Mouse (Mus musculus): Measurements from ENCODE around the gene Etv5.

The Etv5 gene

GRCm38 (mm10) chr16:22439499-22440177, at the start of gene Etv5:
TSS of gene Etv5 (minus strand) at chr16:22439719.
- in situ Hi-C loops (cut with MseI, MboI), result loop anchor here in 1 of 2 experiments (10.0 kb wide), 1 partner anchor 105 kb away; no protein-coding TSS in a partner anchor

GRCm38 (mm10) chr16:22483900-22484299, 44.4 kb upstream of the Etv5 start:
- in situ Hi-C loops (cut with MseI, MboI), result no loop called here

- in situ Hi-C loops (cut with MseI, MboI), result no loop called here
These were observed 39.8 kb upstream of the Etv5 start for GRCm38 (mm10) chr16:22479322-22479721.

- in situ Hi-C loops (cut with MseI, MboI), result no loop called here
These were observed 32.2 kb upstream of the Etv5 start for GRCm38 (mm10) chr16:22471728-22472127.

- in situ Hi-C loops (cut with MseI, MboI), result no loop called here
These were observed 29.9 kb upstream of the Etv5 start for GRCm38 (mm10) chr16:22469385-22469784.

- in situ Hi-C loops (cut with MseI, MboI), result no loop called here
These were observed 27.6 kb upstream of the Etv5 start for GRCm38 (mm10) chr16:22467111-22467510.

- in situ Hi-C loops (cut with MseI, MboI), result no loop called here
These were observed 26.9 kb upstream of the Etv5 start for GRCm38 (mm10) chr16:22466381-22466780.

GRCm38 (mm10) chr16:22462220-22462619, 22.7 kb upstream of the Etv5 start:
- in situ Hi-C loops (cut with MseI, MboI), result no loop called here

- in situ Hi-C loops (cut with MseI, MboI), result no loop called here
These were observed 22.2 kb upstream of the Etv5 start for GRCm38 (mm10) chr16:22461728-22462127.

GRCm38 (mm10) chr16:22460960-22461359, 21.4 kb upstream of the Etv5 start:
- in situ Hi-C loops (cut with MseI, MboI), result no loop called here

GRCm38 (mm10) chr16:22452082-22452481, 12.6 kb upstream of the Etv5 start:
- in situ Hi-C loops (cut with MseI, MboI), result no loop called here

- in situ Hi-C loops (cut with MseI, MboI), result loop anchor here in 1 of 2 experiments (10.0 kb wide), 1 partner anchor 97 kb away; no protein-coding TSS in a partner anchor
These were observed 8.6 kb upstream of the Etv5 start for GRCm38 (mm10) chr16:22448093-22448492.

GRCm38 (mm10) chr16:22444786-22445185, 5.3 kb upstream of the Etv5 start:
- in situ Hi-C loops (cut with MseI, MboI), result loop anchor here in 1 of 2 experiments (10.0 kb wide), 1 partner anchor 100 kb away; no protein-coding TSS in a partner anchor

- in situ Hi-C loops (cut with MseI, MboI), result loop anchor here in 1 of 2 experiments (10.0 kb wide), 1 partner anchor 103 kb away; no protein-coding TSS in a partner anchor
These were observed 2.7 kb upstream of the Etv5 start for GRCm38 (mm10) chr16:22442202-22442601.

GRCm38 (mm10) chr16:22441317-22441716, 1.8 kb upstream of the Etv5 start:
- in situ Hi-C loops (cut with MseI, MboI), result loop anchor here in 1 of 2 experiments (10.0 kb wide), 1 partner anchor 103 kb away; no protein-coding TSS in a partner anchor

- in situ Hi-C loops (cut with MseI, MboI), result loop anchor here in 1 of 2 experiments (10.0 kb wide), 1 partner anchor 105 kb away; no protein-coding TSS in a partner anchor
These were observed 750 bp upstream of the Etv5 start for GRCm38 (mm10) chr16:22440269-22440668.

- in situ Hi-C loops (cut with MseI, MboI), result no loop called here
These were observed 812 bp downstream of the Etv5 start for GRCm38 (mm10) chr16:22438441-22439373.

GRCm38 (mm10) chr16:22436106-22436505, 3.4 kb downstream of the Etv5 start:
- in situ Hi-C loops (cut with MseI, MboI), result no loop called here

GRCm38 (mm10) chr16:22434530-22434929, 5.0 kb downstream of the Etv5 start:
- in situ Hi-C loops (cut with MseI, MboI), result no loop called here

- in situ Hi-C loops (cut with MseI, MboI), result no loop called here
These were observed 5.6 kb downstream of the Etv5 start for GRCm38 (mm10) chr16:22433944-22434343.

- in situ Hi-C loops (cut with MseI, MboI), result no loop called here
These were observed 7.7 kb downstream of the Etv5 start for GRCm38 (mm10) chr16:22431773-22432172.

- in situ Hi-C loops (cut with MseI, MboI), result no loop called here
These were observed 8.2 kb downstream of the Etv5 start for GRCm38 (mm10) chr16:22431335-22431734.

Data from mouse trophoblast stem cell (cell line).